Mouse (Mus musculus) brain, adult 2 months (tissue): ENCODE data around the gene Strbp.
A peak's percentile ranks its signal among the peaks of the same experiment; 100 is the strongest.
"Not testable (repeated sequence)": the region's sequence is repeated elsewhere in the genome, so short reads cannot be mapped to it uniquely, and the experiment has no call there.

Experiments
- DNase-seq: peaks from one replicate; pipeline ENCODE4 v3.0.0; 2011; ENCODE audit warnings: low read depth, low spot score

Gene Strbp

DNA sequence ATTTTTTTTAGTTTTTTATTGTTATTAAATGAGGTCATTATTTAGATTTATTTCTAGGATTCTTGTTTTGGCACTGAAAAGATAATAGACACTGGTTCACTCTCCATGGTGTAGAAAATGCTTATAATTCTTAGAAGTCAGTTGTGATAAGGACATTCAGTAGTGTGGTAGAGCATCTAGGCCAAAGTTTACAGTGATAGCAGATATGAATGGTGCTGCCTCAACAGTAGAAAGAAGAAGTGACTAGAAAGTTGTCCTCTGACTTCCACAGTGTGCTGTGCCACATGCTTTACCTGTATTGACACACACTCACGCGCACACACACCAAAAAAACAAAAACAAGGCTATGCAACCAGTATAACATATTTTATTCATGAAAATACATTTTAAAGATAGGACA, 174.3 kb downstream of the Strbp start:
- no peak for DNase-seq

DNA sequence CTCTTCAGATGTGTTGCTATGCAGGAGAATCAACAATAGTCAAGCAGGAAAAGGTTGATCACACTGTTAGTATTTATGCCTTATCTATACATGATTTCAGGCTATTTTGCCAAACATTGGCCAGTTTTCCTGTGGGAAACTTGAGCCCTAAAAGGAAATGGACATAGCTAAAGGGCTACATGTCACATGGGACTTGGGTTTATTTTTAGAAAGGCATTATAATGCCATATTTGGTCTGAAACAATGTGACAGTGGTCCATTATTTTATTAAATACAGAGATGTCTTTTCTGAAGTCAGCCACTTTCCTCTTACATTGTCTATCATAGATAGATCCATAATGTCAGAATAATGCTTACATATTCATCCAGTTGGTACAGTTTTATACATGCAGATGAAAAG, 176.1 kb downstream of the Strbp start:
- DNase-seq: no peak

DNA sequence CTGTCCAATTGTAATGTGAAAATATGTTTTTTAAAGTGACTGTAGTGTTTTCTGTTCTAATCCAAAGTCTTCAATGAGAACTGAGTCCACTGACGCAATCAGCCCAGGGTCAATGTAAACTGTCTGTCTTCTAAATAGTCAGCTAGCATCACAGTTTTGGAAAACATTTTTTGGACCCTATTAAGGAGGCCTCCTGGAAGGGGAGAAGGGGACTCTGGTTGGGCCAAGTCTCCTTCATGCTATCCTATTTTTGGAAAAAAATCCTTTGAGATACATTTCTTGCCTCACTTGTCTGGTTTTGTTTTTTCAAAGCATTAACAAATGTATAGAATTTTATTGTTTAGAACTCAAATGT, 184.4 kb downstream of the Strbp start:
- DNase-seq: no peak

DNA sequence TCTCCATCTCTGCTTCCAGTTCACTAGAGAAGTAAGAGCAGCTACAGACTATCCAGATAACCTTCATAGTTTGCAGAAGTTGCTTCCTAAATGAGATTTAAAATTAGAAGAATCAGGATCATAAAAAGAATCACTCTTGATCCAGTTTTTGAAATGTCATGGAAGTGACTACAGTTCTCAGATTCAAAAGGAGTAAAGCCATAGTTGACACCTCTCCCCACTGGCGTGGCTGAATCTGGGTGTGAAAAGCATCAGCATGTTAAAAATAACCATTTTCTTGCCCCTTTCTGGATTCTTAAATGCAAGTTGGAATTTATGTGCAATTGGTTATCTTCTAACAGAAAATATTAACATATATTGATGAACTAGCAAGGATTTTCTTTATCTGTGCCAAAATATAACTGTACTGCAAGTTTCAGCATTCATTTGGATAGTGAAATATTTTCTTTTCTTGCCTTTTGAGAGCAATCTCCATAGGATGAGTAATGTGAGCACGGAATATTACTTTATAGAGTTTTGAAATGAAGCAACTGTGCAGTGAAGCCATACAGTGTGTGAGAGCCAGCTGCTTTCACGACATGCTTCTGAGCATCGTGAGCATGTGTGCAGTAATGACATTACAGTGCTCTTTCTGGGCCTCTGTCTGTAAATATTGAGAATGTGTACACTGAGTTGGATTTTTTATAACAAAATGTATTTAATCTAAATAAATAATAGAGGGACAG, 184.9 kb downstream of the Strbp start:
- DNase-seq: peak; percentile 60

DNA sequence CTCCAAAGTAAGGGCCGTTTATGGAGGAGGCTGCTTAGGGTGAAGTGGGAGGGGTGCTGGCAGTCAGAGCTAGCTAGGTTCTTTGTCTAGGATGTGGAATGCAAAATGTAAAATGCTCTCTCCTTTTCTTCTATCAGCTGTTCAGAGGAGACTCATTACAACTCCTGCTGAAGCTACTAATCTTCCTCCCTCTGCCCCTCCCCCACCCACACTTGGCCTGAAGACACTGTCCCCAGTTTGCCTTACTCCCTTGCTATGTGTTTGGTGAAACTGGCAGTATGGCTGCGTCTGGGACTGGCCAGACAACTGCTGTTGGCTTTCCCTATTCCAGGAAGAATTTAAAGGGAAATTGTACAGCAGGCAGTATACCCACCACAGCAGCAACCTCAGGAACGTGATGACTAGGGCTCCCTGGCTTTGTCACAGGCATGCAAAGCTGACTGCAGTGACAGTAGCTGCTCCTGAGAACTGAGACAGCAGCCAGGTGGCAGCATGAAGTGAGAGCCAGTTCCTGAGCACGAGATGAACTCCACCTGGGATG, 186.7 kb downstream of the Strbp start:
- DNase-seq: peak; percentile 90

DNA sequence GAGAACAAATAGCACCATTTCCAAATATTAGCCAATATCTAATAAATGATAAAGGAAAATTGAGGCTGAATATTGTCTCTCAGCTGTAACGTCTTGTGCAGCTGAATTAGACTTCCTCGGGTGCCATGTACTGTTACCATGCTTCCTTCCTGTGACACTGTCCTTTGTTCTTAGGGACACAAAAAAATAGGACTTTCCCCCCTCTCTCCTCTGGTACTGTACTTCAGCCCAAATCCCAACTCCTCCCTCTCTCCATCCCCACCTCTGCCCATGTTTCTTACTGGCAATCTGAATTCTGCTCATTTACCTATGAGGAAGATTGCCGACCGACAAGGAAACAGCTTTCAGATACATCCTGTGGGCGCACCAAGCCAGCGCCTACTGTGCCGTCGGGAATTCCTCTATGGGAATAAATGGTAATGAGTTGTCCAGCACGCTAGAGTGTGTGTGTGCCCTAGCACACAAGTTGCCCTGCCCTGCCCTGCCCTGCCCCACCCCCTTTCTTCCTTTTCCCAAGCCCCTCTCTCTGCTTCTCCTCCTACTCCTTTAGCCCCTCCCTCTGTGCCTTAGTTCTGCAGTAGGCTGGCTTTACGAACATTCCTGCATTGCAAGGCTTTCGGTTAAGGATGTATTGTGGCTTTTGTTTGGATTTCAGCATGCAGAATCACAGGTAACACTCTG, 187.5 kb downstream of the Strbp start, which contains the start of gene Gpr21:
Gene Gpr21 (plus strand): TSS at position 303 of the 681 bp plus-strand sequence.
- peak; percentile 46 for DNase-seq

DNA sequence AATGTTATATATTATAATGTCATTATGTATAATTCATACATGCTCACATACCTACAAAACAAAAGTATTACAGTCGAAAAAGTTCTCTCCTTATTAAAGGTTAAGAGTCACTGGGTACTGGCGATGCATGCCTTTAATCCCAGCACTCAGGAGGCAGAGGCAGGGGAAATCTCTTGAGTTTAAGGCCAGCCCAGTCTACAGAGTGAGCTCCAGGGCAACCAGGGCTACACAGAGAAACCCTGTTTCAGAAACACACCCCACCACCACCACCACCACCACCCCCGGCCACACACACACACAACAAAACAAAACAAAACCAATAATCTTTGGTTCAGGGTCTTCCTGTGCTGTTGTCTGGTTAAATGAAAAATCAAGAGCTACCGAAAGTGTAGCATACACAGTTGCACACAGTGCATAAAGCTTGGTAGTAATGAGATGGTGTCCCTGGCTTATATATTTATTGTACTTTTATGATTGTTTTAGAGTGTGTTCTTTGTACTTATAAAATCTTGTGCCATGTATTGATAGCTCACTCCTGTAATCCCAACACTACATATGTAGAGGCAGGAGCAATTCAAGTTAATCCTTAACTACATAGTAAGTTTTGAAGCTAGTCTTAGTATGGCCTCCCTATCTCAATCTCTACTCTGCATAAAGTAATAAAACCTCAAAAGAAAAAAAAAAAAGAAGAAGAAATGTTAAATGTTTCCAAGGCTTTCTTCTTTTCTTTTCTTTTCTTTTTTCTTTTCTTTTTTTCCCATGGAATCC, 192.3 kb downstream of the Strbp start:
- DNase-seq: no peak

DNA sequence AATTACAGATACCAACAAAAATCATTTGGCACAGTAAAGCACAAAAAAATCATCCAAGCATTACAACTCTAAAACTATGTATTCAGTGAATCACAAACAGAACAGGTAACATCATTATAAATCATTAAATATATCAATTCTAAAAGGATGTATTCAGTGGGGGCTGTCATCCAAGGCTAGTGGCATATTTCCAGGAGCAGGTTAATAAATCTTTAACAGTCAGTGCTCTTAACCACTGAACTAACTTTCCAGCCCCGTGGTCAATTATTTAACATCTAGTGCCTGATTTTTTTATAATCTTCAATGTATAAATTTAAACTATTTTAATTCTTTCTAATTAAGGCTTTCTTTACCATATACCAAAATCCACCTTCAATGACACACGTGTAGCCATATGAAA, 197.8 kb downstream of the Strbp start:
- not testable (repeated sequence) for DNase-seq

DNA sequence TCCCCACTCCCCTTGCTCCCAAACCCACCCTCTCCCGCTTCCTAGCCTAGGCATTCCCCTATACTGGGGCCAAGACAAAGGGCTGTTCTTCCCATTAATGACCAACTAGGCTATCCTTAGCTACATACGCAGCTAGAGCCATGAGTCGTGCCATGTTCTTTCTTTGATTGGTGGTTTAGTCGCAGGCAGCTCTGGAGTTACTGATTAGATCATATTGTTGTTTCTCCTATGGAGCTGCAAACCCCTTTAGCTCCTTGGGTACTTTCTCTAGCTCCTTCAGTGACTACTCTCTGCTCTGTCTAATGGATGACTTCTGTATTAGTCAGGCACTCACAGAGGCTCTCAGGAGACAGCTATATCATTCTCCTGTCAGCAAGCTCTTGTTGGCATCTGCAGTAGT, 206.3 kb downstream of the Strbp start:
- no peak for DNase-seq

DNA sequence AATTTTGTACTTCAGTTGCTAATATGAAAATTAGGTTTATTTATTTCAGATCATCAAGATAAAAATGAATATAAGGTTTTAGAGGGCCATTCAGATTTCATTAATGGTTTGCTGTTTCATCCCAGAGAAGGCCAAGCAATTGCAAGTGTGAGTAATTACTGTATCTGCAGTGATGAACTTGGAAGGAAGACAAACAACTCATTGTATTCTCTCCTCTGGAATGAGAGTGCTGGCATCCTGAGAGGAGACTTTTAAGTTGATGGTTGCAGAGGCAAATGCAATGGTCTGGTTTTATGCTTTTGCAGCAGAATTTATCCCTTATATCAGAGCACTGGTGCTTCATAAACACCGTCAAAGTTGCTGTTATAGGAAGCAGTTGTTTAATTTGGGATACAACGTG, 214.7 kb downstream of the Strbp start:
- DNase-seq: peak; percentile 12

DNA sequence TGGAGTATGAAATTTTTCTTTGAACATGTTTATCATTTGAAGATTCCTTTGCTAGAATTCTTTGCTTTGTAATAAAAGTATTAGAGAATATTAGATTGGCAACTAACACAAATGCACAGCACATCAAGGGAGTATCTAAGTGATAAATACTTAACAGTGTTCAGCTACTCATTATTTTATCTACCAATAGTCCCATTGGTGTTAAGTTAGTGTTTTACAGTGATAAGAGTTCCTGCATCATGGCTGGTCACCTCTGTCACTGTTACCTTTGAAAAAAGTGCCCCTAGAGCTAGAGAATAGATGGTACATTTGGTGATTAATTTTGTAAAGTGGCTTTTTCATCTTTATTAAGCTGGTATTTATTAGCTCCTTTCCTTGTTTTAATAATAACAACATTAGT, 217.3 kb downstream of the Strbp start:
- DNase-seq: no peak

DNA sequence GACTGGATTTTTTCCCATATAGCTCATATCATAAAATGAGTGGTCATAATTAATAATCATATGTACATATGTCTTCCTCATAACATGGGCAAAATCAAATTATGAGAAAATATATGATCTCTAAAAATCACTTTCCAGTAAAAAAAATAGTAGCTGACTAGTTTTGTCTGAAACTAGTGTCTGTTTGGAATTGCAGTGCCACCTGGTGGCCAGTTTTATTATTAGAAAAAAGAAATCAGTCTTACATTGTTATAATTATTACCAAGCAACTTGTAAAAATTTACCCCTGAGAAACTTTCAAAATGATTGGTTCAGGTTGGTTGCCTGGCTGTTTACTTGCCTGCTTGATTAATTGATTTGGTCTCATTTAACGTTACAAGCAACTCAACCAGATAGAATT, 218.3 kb downstream of the Strbp start:
- DNase-seq: peak; percentile 67

DNA sequence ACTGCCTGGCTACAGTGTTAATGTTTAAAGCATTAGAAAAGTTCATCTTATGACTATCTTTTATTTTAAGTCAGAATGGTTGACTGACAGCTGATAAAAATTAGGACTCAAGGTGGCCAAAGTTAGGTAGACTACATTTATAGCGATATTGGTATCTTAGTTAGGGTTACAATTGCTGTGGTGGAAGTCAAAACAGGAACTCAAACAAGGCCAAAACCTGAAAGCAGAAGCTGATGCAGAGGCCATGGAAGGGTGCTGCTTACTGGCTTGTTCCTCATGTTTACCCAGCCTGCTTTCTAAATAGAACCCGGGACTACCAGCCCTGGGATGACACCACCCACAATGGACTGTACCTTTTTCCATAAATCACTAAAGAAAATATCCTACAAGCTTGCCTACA, 219.5 kb downstream of the Strbp start:
- DNase-seq: no peak

DNA sequence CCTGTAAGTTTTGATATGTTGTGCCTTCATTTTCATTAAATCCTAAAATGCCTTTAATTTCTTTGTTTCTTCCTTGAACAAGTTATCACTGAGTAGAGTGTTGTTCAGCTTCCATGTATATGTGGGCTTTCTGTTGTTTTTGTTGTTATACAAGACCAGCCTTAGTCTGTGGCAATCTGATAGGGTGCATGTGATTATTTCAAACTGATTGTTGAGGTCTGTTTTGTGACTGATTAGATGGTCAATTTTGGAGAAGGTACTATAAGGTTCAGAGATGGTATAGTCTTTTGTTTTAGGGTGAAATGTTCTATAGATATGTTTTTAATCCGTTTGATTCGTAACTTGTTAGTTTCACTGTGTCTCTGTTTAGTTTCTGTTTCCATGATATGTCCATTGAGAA, 223.6 kb downstream of the Strbp start:
- no peak for DNase-seq

DNA sequence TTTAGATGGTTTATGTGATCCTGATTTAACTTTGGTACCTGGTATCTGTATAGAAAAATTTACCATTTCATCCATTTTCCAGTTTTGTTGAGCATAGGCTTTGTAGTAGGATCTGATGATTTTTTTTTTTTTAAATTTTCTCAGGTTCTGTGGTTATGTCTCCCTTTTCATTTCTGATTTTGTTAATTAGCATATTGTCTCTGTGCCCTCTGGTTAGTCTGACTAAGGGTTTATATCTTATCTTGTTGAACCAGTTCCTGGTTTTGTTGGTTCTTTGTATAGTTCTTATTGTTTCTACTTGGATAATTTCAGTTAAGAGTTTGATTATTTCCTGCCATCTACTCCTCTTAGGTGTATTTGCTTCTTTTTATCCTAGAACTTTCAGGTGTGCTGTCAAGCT, 224.1 kb downstream of the Strbp start:
- no peak for DNase-seq

DNA sequence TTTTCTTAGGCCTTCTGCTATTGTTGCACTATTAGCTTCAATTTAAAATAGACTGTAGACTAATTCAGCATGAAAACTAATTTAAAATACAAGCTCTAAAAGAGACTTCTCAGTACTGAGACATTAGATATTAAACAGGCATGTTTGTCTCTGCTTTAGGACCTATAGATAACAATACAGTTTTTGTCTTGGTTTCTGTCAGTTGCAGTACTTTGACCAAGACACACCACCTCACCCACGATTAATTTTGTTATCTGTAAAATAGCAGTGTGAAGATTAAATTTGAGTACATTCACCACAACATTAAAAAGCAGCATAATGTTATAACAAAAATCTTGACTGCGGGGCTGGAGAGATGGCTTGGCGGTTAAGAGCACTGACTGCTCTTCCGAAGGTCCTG, 237.4 kb downstream of the Strbp start:
- DNase-seq: no peak

DNA sequence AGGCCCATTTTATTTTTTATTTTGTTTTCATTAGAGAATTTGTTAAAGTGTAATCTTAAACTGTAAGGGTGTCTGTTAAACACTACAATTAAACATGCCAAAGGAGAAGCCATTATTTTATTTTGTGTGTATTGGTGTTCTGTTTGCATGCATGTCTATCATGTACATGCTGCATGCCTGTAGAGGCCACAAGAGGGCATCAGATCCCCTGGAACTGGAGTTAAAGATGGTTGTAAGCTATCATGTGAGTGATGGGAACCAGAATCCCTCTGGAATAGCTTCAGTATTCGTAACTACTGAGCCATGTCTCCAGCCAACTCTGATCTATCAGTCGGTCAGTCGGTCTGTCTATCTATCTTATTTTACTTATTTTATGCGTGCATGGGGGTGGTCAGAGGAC, 243.0 kb downstream of the Strbp start:
- no peak for DNase-seq

DNA sequence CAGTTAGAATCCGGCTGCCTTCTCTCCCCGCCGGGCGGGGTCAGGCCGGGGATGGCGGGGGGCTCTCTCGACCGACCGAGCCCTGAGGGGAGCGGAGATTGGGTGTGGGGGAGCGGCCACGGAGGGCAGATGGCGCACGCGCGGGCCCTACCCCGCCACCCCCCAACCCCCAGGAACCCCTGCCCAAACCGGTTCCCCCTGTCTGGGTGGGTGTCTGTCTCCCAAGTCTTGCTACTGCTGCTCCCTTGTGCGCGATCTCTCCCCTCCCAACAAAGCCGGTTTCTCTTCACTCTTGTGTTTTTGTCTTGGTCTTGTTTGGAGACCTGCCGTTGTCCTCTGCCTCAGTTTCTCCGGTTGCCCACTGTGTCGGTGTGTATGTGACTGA, 251.3 kb downstream of the Strbp start:
- DNase-seq: no peak

DNA sequence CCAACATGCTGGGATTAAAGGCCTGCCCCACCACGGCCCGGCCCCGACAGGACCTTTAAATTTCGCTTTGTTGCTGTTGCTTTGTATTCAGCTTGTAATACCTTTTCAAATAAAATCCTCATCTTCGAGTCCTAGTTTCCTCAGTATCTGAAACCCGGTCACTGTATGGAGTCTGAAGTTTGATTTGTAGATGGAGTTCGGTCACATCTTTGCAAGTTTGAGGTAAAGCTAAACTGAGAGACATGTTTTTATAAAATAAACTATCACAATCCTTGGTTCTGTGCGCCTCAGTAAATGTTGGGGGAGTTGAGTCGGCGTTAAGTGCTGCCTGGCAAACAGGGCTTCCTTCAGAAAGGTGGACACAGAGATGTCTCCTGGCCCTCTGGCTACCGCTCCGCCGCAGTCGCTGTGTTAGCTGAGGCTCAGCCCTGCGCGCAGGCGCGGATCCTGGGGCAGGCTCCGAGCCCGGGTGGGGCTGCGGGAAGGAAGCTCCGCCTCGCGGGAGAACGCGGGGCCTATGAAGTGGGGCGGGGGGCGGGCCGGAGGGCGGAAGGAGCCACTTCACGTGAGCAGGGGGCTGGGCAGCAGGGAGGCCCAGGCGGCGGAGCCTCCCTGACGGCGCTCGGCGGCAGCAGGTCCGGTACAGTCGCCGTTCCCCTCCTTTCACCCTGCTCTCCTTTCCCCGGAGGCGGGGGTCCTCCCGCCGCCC, 251.8 kb downstream of the Strbp start:
- DNase-seq: peak; percentile 98

DNA sequence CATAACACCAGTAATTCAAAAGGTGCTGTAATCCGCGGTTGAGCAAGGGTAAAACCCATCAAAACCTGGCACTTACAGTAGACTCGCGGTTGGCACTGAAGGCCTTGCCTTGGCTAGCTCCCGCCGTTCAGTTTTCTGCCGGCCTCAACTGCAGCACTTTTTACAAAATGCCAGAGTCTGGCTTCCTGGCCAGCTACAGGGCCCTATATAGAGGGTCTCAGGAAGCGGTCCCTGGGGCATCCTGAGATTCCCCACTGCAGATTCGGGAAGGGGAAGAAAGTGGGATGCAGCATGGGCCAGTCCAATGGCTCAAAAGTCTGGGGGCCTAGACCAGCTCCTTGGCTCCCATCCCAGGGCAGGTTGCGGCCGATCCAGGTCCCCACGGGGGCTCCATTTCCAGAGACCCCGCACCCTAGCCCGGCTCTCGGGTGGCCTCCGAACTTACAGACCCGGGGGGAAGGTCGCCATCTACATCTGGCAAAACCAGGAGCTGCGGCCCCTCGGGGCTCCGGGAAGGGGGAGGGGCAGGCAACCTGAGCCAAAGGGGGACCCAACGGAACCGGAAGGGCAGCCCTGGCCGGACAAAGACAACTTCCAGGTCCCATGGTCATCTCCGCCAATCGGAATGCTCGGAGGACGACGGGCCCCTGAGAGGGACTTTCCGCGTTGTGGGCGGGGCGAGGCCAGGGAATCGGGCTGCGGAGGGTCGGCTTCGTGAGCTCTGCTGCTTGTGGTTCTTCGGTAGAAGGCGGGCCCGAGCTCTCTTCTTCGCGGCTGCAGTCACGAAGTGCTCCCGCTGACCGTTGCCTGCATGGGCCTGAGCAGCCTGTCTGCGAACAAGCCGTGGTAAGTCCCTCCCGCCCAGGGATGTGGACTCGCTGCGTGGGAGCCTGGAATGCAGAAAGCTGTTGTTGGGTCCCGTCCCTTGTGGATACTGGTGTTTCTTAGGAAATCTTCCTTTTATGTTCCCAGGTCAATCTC, 260.8 kb downstream of the Strbp start, which contains the start of the genes Zbtb26, Zbtb6 and Rabgap1:
Gene Zbtb26 (minus strand): TSS at position 525 of the 981 bp plus-strand sequence.
Gene Zbtb6 (minus strand): TSS at position 561 of the 981 bp plus-strand sequence.
Gene Rabgap1 (plus strand): TSS at position 669 of the 981 bp plus-strand sequence.
- peak; percentile 98 for DNase-seq
